Mouse (Mus musculus) heart, embryonic 15.5 days (tissue): ENCODE data around the gene Dynlt1b. TPM values are rescaled to one million over a fixed set of nuclear protein-coding genes. Genes with fewer than 3 reads are reported as not detected.
A peak's percentile ranks its signal among the peaks of the same experiment; 100 is the strongest.
"Not testable (repeated sequence)": the region's sequence is repeated elsewhere in the genome, so short reads cannot be mapped to it uniquely, and the experiment has no call there.

Experiments used
- ATAC-seq: fragments of 200-750 bp; cut with Nextera tagmentation; replicated peaks from 2 replicates; pipeline ENCODE4 v1.8.0; 2017; ENCODE audit warnings: low read depth, moderate TSS enrichment; ENCODE audit not compliant: insufficient number of reproducible peaks, insufficient read depth, low FRiP score
- H3K27ac ChIP-seq: fragments of 300-500 bp; sonication (generic); 2 replicates; pipeline ENCODE4 v1.5.1; 2015; ENCODE audit warnings: mild to moderate bottlenecking, inconsistent platforms
- H3K27me3 ChIP-seq: fragments of 300-500 bp; sonication (generic); 2 replicates; pipeline ENCODE4 v1.6.1; 2015; ENCODE audit warnings: inconsistent platforms
- H3K36me3 ChIP-seq: fragments of 300-500 bp; sonication (generic); 2 replicates; pipeline ENCODE4 v1.6.1; 2015; ENCODE audit warnings: mild to moderate bottlenecking, inconsistent platforms
- H3K4me1 ChIP-seq: fragments of 300-500 bp; sonication (generic); replicated peaks from 2 replicates; pipeline ENCODE4 v1.6.1; 2015; ENCODE audit warnings: inconsistent platforms
- H3K4me2 ChIP-seq: fragments of 300-500 bp; sonication (generic); 2 replicates; pipeline ENCODE4 v1.6.1; 2015; ENCODE audit warnings: inconsistent platforms, mild to moderate bottlenecking, moderate library complexity
- H3K4me3 ChIP-seq: fragments of 300-500 bp; sonication (generic); 2 replicates; pipeline ENCODE4 v1.5.1; 2015; ENCODE audit warnings: mild to moderate bottlenecking, inconsistent platforms
- H3K9ac ChIP-seq: fragments of 300-500 bp; sonication (generic); 2 replicates; pipeline ENCODE4 v1.6.1; 2015; ENCODE audit warnings: mild to moderate bottlenecking, inconsistent platforms
- H3K9me3 ChIP-seq: fragments of 300-500 bp; sonication (generic); replicated peaks from 2 replicates; pipeline ENCODE4 v1.6.1; 2016; ENCODE audit warnings: inconsistent platforms
- WGBS: fragments of 180-500 bp; shearing (Covaris S2); methylation state at CpG from one replicate; pipeline ENCODE4 v1.1.7; 2015; ENCODE audit warnings: mixed read lengths; 5-methylcytosine and 5-hydroxymethylcytosine counted together
- polyA plus RNA-seq: library from polyadenylated mRNA; unstranded; fragments of >200 nt; fragmentation: Nextera tagmentation; extraction: Ambion mirVana; gene quantifications from 2 replicates; pipeline ENCODE4 v1.2.1, GENCODE M21; 2015

Gene Dynlt1b
- 361 and 375 TPM in 2 replicates for polyA plus RNA-seq

DNA sequence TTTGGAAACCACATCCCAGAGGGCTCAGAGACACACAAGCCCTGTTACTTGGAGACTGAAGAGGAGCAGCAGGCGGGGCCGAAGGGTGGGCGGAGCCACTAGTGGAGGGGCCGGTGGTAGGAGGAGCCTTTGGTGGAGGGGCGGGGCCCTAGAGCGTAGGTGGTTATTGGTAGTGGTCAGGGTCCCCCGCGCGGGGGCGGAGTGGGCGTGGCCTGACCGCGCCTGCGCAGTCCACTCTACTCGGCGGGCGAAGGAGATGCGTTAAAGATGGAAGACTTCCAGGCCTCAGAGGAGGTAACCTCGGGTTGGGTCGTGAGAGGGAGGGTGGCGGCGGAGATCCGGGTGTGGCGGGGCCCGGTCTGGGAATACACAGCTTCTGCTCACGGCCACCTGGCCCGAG lies at the start of gene Dynlt1b:
Dynlt1b (plus strand) TSS at position 168 of the 400 bp plus-strand sequence.
- H3K27me3 ChIP-seq, H3K36me3 ChIP-seq, H3K4me1 ChIP-seq, H3K9me3 ChIP-seq: not testable (repeated sequence)
- WGBS = under 1% methylated on average over 27 of the region's 27 CpGs
- H3K4me3 ChIP-seq = peak within 1 kb of the TSS; percentile 54
- peak within 1 kb of the TSS; percentile 60 for H3K4me2 ChIP-seq
- H3K9ac ChIP-seq = peak within 1 kb of the TSS; percentile 61
- ATAC-seq = peak; percentile 98
- H3K27ac ChIP-seq = peak within 1 kb of the TSS; percentile 79

GRCm38 (mm10) chr17:6380182-6380841 lies 49.6 kb upstream of the Dynlt1b start:
- H3K9ac ChIP-seq, H3K27me3 ChIP-seq, ATAC-seq, H3K4me3 ChIP-seq, H3K4me2 ChIP-seq, H3K36me3 ChIP-seq, H3K27ac ChIP-seq, H3K9me3 ChIP-seq, H3K4me1 ChIP-seq: not testable (repeated sequence)
- 75% methylated on average over 1 of the region's 8 CpGs for WGBS

DNA sequence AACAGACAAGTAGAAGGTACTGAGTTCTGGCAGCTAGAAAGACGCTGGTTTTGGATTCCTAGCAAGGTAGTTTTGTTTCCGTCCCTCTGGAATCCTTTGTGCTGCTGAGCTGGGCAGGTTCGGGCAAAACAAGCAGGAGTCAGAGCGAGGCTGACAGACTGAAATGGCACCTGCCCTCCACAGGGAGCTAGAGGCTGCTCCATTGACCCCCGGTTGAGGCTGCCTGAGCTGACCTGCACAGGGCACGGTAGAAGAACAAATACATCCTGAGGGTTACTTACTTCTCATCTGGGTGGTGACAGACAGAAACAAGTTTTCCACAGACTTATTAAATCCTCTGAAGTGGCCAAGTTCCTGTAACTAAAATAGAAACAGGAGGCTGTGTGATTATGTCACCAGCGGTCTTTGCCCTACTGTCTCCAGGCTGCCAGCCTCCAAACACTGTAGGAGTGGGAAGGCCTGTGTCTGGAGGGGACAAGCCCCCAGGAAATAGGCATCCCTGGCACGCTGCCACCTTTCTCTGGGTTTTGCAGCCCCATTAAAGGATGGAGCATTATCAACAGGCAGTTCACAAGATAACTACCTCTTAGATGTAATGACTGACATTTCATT lies 48.7 kb upstream of the Dynlt1b start:
- no CpG with 5 or more reads among the region's 8 CpGs for WGBS
- H3K9me3 ChIP-seq, H3K4me2 ChIP-seq, ATAC-seq, H3K27me3 ChIP-seq, H3K9ac ChIP-seq, H3K36me3 ChIP-seq, H3K4me1 ChIP-seq, H3K4me3 ChIP-seq, H3K27ac ChIP-seq: not testable (repeated sequence)

DNA sequence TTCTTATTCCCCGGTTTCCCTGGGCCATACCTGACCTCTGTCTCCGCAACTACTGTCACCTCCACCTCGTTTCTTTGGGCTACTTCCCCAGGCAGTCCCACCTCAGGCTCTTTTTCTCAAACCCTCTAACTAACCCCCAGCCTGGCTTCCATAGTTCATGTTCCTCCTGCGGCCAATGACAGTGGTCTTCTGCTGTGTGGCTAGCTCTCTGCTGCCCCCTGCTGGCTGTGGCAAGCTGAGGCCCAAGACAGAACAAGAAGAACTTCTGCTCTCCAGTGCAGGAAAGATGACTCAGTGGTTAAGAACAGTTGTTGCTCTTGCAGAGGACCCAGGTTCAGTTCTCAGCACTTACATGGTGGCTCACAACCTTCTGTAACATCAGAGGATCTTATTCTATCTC lies 43.0 kb upstream of the Dynlt1b start:
- H3K9ac ChIP-seq, H3K27me3 ChIP-seq, H3K9me3 ChIP-seq, H3K4me1 ChIP-seq, H3K36me3 ChIP-seq, H3K4me2 ChIP-seq, H3K27ac ChIP-seq, H3K4me3 ChIP-seq: not testable (repeated sequence)
- peak; percentile 56; the same call in 1 of the 2 replicates for ATAC-seq
- WGBS = no CpG with 5 or more reads among the region's 4 CpGs

- H3K27me3 ChIP-seq, H3K4me1 ChIP-seq: not testable (repeated sequence)
Observed at GRCm38 (mm10) chr17:6387380-6387911, 42.5 kb upstream of the Dynlt1b start.

DNA sequence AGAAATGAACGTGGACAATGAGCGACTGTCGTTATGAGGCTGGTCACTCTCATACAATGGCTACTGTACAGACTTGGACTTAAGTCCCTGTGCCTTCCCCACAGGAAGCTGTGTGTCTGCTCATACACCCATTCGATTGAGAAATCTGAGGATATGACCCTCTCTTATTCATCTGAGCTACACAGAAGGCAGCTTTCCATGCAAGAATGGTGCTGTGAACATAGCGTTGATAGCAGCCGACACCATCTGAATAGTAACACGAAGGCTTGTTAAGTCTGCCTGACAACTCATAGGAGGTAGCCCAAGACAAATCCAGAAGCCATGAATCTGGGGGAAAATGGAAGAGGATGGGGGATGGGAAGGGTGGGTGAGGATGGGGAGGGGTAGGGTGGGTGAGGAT lies 40.4 kb upstream of the Dynlt1b start:
- not testable (repeated sequence) for ATAC-seq, H3K9me3 ChIP-seq, H3K36me3 ChIP-seq, H3K27ac ChIP-seq, H3K4me2 ChIP-seq, H3K4me3 ChIP-seq, H3K27me3 ChIP-seq, H3K4me1 ChIP-seq, H3K9ac ChIP-seq
- 70% methylated on average over 5 of the region's 7 CpGs for WGBS

More at GRCm38 (mm10) chr17:6387380-6387911, 42.5 kb upstream of the Dynlt1b start:
- H3K4me3 ChIP-seq, H3K9ac ChIP-seq, H3K27ac ChIP-seq, H3K36me3 ChIP-seq, H3K9me3 ChIP-seq, H3K4me2 ChIP-seq: not testable (repeated sequence)
- no CpG with 5 or more reads among the region's 9 CpGs for WGBS
- 0 out of 2 replicates have a peak, but pooled peaks have one; percentile 21 for ATAC-seq

DNA sequence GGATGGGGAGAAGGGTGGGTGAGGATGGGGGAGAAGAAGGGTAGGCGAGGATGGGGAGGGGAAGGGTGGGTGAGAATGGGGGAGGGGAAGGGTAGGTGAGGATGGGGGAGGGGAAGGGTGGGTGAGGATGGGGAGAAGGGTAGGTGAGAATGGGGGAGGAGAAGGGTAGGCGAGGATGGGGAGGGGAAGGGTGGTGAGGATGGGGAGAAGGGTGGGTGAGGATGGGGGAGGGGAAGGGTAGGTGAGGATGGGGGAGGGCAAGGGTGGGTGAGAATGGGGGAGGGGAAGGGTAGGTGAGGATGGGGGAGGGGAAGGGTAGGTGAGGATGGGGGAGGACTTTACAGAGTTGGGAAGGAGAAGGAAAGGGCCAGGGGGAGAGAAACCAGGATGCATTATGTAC lies 39.2 kb upstream of the Dynlt1b start:
- WGBS = 98% methylated on average over 2 of the region's 2 CpGs
- H3K4me3 ChIP-seq, H3K27ac ChIP-seq, ATAC-seq, H3K9me3 ChIP-seq, H3K36me3 ChIP-seq, H3K4me2 ChIP-seq, H3K9ac ChIP-seq, H3K27me3 ChIP-seq, H3K4me1 ChIP-seq: not testable (repeated sequence)

GRCm38 (mm10) chr17:6391736-6392135 lies 38.2 kb upstream of the Dynlt1b start:
- H3K27me3 ChIP-seq, H3K4me2 ChIP-seq, ATAC-seq, H3K27ac ChIP-seq, H3K9me3 ChIP-seq, H3K4me1 ChIP-seq, H3K36me3 ChIP-seq, H3K4me3 ChIP-seq, H3K9ac ChIP-seq: not testable (repeated sequence)
- WGBS = 78% methylated on average over 5 of the region's 6 CpGs

GRCm38 (mm10) chr17:6392473-6393340 lies 37.2 kb upstream of the Dynlt1b start:
- not testable (repeated sequence) for H3K9ac ChIP-seq, H3K27ac ChIP-seq, H3K4me3 ChIP-seq, H3K27me3 ChIP-seq, H3K4me2 ChIP-seq, H3K9me3 ChIP-seq, ATAC-seq, H3K4me1 ChIP-seq, H3K36me3 ChIP-seq
- no CpG with 5 or more reads among the region's 4 CpGs for WGBS

GRCm38 (mm10) chr17:6398079-6398478 lies 31.8 kb upstream of the Dynlt1b start:
- H3K4me3 ChIP-seq, H3K9ac ChIP-seq, H3K27me3 ChIP-seq, H3K9me3 ChIP-seq, H3K36me3 ChIP-seq, H3K4me2 ChIP-seq, ATAC-seq, H3K4me1 ChIP-seq, H3K27ac ChIP-seq: not testable (repeated sequence)
- 90% methylated on average over 1 of the region's 3 CpGs for WGBS

DNA sequence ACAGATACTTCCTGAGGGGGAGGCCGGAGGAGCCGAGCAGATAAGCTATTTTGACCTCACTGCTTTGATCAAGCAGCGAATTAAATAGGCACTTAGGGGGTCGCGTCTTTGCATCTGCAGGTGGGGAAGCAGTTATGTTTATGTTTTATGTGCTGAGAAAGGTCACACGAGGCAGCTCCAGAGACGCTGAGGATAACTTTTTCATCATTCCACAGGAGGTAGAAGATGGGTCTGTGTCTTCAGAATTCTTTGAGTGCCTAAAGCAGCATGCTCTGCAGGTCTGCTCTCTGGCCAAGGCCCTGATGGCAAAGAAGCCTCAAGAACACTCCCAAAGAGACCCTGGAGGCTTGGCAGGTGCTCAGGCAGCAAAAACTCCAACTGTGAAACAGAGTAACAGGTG lies 31.1 kb upstream of the Dynlt1b start:
- H3K27ac ChIP-seq, H3K4me1 ChIP-seq, ATAC-seq, H3K4me3 ChIP-seq, H3K9ac ChIP-seq, H3K36me3 ChIP-seq, H3K27me3 ChIP-seq, H3K9me3 ChIP-seq, H3K4me2 ChIP-seq: not testable (repeated sequence)
- WGBS = 25% methylated on average over 7 of the region's 7 CpGs
